Mouse (Mus musculus) midbrain, embryonic 14.5 days (tissue): ENCODE measurements around the gene Asb17. TPM values are rescaled to one million over a fixed set of nuclear protein-coding genes. Genes with fewer than 3 reads are reported as not detected.
"Not testable (repeated sequence)": the region's sequence is repeated elsewhere in the genome, so short reads cannot be mapped to it uniquely, and the experiment has no call there.

Source experiments
- ATAC-seq: fragments of 200-750 bp; cut with Nextera tagmentation; 2 replicates; pipeline ENCODE4 v1.8.0; 2017; ENCODE audit warnings: moderate number of reproducible peaks, moderate library complexity; ENCODE audit not compliant: low FRiP score, low TSS enrichment
- DNase-seq: peaks from one replicate; pipeline ENCODE4 v3.0.0-alpha.2; 2015
- H3K27ac ChIP-seq: fragments of 300-500 bp; sonication (generic); replicated peaks from 2 replicates; pipeline ENCODE4 v1.5.1; 2014; ENCODE audit warnings: mild to moderate bottlenecking, low read depth, low read length, moderate library complexity
- H3K27me3 ChIP-seq: fragments of 300-500 bp; sonication (generic); 2 replicates; pipeline ENCODE4 v1.6.1; 2014; ENCODE audit warnings: low read length, control low read depth, mixed read lengths; ENCODE audit not compliant: control insufficient read depth, insufficient read depth
- H3K36me3 ChIP-seq: fragments of 300-500 bp; sonication (generic); 2 replicates; pipeline ENCODE4 v1.6.1; 2014; ENCODE audit warnings: low read length, control low read depth; ENCODE audit not compliant: control insufficient read depth, insufficient read depth
- H3K4me1 ChIP-seq: fragments of 300-500 bp; sonication (generic); 2 replicates; pipeline ENCODE4 v1.6.1; 2014; ENCODE audit warnings: mild to moderate bottlenecking, antibody characterized with exemption, low read length, control low read depth; ENCODE audit not compliant: control insufficient read depth, insufficient read depth
- H3K4me2 ChIP-seq: fragments of 300-500 bp; sonication (generic); 2 replicates; pipeline ENCODE4 v1.6.1; 2014; ENCODE audit warnings: mild to moderate bottlenecking, low read length, moderate library complexity
- H3K4me3 ChIP-seq: fragments of 300-500 bp; sonication (generic); replicated peaks from 2 replicates; pipeline ENCODE4 v1.5.1; 2014; ENCODE audit warnings: low read depth, low read length
- H3K9ac ChIP-seq: fragments of 300-500 bp; sonication (generic); replicated peaks from 2 replicates; pipeline ENCODE4 v1.6.1; 2014; ENCODE audit warnings: mild to moderate bottlenecking, low read length, moderate library complexity
- H3K9me3 ChIP-seq: fragments of 300-500 bp; sonication (generic); 2 replicates; pipeline ENCODE4 v1.6.1; 2016; ENCODE audit warnings: low read length, control low read depth, mixed read lengths; ENCODE audit not compliant: control insufficient read depth
- WGBS: fragments of 180-500 bp; shearing (Covaris S2); extraction: QIAGEN DNeasy Blood & Tissue Kit; methylation state at CpG from one replicate; pipeline ENCODE4 v1.1.7; 2014; 5-methylcytosine and 5-hydroxymethylcytosine counted together
- polyA plus RNA-seq: library from polyadenylated mRNA; unstranded; fragments of >200 nt; fragmentation: Nextera tagmentation; extraction: Ambion mirVana; gene quantifications from 2 replicates; pipeline ENCODE4 v1.2.1, GENCODE M21; 2014

The Asb17 gene
- polyA plus RNA-seq, 1 experiment from 2014 or later: not detected

DNA sequence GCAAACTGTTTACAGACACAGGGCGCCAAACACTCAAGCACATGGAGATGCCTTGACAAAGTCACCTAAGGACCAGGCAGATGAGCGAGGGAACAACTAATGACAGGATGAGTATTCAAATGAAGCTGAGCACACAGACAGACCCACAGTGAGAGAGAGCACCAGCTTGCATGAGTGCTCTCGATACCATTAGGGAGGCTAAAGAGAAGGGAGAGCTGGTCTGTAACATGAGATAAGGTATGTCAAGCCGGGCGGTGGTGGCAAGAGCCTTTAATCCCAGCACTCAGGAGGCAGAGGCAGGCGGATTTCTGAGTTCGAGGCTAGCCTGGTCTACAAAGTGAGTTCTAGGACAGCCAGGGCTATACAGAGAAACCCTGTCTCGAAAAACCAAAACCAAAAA is 16.4 kb downstream of the Asb17 start:
- not testable (repeated sequence) for H3K27ac ChIP-seq, H3K36me3 ChIP-seq, H3K27me3 ChIP-seq, H3K4me2 ChIP-seq, H3K9ac ChIP-seq, H3K4me3 ChIP-seq, H3K4me1 ChIP-seq, DNase-seq, ATAC-seq, H3K9me3 ChIP-seq
- WGBS: 95% methylated on average over 8 of the region's 8 CpGs

DNA sequence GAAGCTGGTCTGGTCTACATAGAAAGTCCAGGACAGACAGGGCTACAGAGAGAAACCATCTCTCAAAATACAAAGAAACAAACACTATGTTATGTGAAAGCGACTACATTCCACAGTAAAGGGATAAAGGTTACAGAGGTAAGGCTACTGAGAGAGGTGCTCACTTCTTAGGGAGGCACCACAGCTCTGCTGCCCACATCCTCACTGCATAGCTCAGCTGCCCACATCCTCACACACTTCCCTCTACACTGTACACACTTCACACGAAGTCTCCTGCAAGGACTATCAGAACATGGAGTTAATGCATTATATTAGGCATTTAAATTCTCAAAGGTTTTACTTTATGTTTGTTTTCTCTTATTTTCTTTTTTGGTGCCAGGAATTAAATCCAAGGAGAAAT is 19.8 kb downstream of the Asb17 start:
- H3K27ac ChIP-seq: no peak overlapping the region
- no peak overlapping the region for H3K9ac ChIP-seq
- no peaks in the 10 kb centered on the region for H3K27me3 ChIP-seq
- no peaks in the 10 kb centered on the region for H3K36me3 ChIP-seq
- DNase-seq (no peak), ATAC-seq (no peak)
- no peaks in the 10 kb centered on the region for H3K9me3 ChIP-seq
- H3K4me3 ChIP-seq: no peak overlapping the region
- no peaks in the 10 kb centered on the region for H3K4me1 ChIP-seq
- 83% methylated on average over 2 of the region's 2 CpGs for WGBS
- H3K4me2 ChIP-seq: no peak overlapping the region

DNA sequence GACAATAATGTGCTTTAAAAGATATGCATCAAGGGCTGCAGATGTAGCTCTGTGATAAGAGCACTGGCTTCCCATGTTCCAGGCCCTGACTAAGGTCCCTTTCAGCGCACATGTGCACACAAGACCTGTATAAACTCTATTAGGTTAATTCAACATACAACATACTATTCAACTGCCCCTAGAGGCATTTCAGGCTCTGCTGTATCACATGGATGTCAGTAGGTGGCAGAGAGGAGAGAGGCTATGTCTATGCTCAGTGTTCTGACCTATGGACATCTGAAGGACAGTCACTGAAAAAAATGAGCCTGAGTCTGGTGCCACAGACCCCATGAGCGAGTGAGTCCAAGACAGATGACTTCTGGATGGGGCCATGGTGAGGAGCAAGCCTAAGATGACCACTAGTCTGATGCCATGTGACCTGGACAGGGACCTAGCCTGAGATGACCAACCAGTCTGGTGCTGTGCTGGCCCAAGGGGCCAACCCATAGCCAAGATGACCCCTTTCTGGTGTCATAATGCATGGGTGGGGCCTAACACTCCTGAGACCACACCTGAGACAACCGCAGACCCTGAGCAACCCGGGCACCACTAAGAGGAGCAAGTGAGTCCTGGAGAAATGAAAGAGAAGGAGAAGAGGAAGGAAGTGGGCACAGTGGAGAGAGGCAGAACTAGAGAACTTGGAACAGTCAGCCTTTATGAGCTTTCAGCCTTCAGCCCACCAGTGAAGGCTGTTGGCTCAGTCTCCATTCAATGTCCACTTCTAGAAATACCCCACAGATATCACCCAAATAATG is 20.8 kb downstream of the Asb17 start:
- Histone ChIP-seq H3K27ac (no peak overlapping the region), H3K4me2 (no peak overlapping the region), H3K4me3 (no peak overlapping the region), H3K9me3 (no peaks in the 10 kb centered on the region), H3K36me3 (no peaks in the 10 kb centered on the region), H3K27me3 (no peaks in the 10 kb centered on the region), H3K9ac (no peak overlapping the region), H3K4me1 (no peaks in the 10 kb centered on the region)
- DNase-seq (no peak), ATAC-seq (no peak)
- WGBS: 90% methylated on average over 4 of the region's 4 CpGs

DNA sequence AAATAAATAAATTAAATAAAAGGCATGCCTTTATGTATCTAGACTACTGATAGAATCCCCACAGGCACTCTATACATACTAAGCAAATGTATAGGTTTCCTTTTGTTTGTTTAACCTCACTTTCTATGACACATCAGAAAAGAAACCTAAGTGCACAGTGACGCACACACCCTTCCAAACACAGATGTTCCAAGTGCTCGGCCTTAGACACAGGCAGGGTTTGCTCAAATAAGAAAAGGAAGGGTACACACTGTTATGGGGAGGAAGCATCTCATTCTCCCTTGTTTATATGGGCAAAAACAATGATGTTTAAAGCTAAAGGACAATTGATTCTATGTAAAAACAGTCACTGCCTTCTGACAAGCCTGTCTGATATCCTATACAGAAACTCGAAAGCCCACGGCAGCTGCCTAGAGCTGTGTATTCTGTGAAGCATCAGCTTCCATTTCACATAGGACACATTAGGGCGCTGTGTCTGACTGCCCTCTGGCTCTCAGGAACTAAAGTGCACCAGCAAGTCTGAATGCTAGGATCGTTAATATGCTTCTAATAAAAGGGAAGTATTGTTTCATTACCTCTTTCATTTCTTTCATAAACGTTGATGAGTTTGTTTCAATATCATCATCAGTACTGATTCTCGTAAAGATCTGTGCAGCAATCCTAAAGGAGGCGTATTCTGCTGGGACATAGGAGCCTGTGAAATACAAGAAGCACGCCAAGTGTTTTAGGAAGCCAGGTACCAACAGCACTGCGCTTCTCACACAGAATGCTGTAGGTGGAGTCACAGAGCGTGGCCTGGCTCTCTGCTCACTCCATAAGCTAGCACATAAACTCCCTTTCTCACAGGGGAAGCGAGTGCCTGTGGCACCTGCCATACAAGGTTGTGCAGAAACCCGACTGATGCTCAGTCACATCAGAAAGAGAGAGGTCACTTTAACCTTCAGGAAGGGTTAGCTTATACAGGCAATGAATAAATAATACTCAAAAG is 23.4 kb downstream of the Asb17 start:
- no peaks in the 10 kb centered on the region for H3K9me3 ChIP-seq
- H3K27me3 ChIP-seq: no peaks in the 10 kb centered on the region
- no peak overlapping the region for H3K27ac ChIP-seq
- peak; percentile 69 for DNase-seq
- 73% methylated on average over 14 of the region's 14 CpGs for WGBS
- H3K4me1 ChIP-seq: no peaks in the 10 kb centered on the region
- H3K36me3 ChIP-seq: no peaks in the 10 kb centered on the region
- no peak overlapping the region for H3K9ac ChIP-seq
- H3K4me2 ChIP-seq: no peak overlapping the region
- ATAC-seq: no peak
- no peak overlapping the region for H3K4me3 ChIP-seq

DNA sequence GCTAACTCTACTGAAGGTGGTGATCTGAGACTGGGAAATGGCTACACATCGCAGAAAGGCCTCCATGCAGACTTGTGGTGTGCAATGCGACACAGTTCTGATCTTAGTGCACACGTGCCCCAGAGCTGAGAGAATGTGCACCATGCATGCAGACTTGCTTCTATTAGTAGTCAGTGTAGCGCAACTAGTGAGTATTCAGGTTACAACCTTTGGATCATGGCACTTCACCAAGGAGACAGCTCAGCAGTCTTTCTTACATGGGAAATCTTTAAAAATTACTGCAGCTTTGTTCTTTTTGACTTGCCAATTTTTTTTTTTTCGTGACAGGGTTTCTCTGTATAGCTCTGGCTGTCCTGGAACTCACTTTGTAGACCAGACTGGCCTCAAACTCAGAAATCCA is 27.4 kb downstream of the Asb17 start:
- Histone ChIP-seq H3K4me2 (no peak overlapping the region), H3K4me3 (no peak overlapping the region), H3K9me3 (no peaks in the 10 kb centered on the region), H3K27ac (no peak overlapping the region), H3K4me1 (no peaks in the 10 kb centered on the region), H3K36me3 (no peaks in the 10 kb centered on the region), H3K27me3 (no peaks in the 10 kb centered on the region), H3K9ac (no peak overlapping the region)
- DNase-seq: no peak
- no peak for ATAC-seq
- 83% methylated on average over 5 of the region's 5 CpGs for WGBS

DNA sequence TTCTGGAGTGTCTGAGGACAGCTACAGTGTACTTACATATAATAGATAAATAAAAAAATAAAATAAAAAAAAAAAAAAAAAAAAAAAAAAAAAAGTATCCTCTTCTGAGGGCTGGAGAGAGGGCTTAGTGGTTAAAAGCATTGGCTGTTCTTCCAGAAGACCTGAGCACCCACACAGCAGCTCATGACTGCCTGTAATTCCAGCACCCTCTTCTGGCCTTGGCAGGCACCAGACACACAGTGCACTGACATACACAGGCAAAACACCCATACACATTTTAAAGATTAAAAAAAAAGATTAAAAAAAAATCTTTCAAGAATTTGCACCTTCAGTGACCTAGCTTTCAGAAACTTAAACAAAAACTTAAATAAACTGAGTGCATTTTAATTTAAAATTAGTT is 42.3 kb downstream of the Asb17 start:
- H3K4me1 ChIP-seq: no peaks in the 10 kb centered on the region
- no peak for DNase-seq

DNA sequence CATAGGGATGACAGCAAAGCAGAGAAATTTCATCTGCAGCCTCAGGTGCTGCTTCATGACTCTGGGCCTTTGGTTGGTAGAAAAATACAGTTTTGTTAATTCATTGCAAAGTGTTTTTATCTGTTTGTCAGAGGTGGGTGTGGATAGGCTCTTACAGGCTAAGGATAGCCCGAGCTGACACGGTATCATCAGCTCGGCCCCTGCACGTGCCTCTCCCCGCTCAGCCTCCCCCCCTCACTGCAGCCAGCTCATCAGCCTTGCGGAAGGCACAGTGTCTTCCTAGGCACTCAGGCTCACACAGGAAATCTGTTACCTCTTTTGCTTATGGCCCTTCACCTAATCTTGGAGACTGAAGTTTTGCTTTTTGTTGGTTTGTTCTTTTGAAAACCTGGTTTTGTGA is 44.1 kb downstream of the Asb17 start:
- Histone ChIP-seq H3K9ac (no peak overlapping the region), H3K4me1 (no peaks in the 10 kb centered on the region), H3K27me3 (no peaks in the 10 kb centered on the region), H3K4me3 (no peak overlapping the region), H3K27ac (no peak overlapping the region), H3K4me2 (no peak overlapping the region), H3K9me3 (no peaks in the 10 kb centered on the region), H3K36me3 (no peaks in the 10 kb centered on the region)
- DNase-seq (no peak), ATAC-seq (no peak)
- 83% methylated on average over 6 of the region's 6 CpGs for WGBS

More for the DNA sequence above, 42.3 kb downstream of the Asb17 start:
- Histone ChIP-seq H3K4me2 (no peak overlapping the region), H3K27ac (no peak overlapping the region), H3K9me3 (no peaks in the 10 kb centered on the region), H3K27me3 (no peaks in the 10 kb centered on the region), H3K9ac (no peak overlapping the region), H3K36me3 (no peaks in the 10 kb centered on the region), H3K4me3 (no peak overlapping the region)
- ATAC-seq: no peak

DNA sequence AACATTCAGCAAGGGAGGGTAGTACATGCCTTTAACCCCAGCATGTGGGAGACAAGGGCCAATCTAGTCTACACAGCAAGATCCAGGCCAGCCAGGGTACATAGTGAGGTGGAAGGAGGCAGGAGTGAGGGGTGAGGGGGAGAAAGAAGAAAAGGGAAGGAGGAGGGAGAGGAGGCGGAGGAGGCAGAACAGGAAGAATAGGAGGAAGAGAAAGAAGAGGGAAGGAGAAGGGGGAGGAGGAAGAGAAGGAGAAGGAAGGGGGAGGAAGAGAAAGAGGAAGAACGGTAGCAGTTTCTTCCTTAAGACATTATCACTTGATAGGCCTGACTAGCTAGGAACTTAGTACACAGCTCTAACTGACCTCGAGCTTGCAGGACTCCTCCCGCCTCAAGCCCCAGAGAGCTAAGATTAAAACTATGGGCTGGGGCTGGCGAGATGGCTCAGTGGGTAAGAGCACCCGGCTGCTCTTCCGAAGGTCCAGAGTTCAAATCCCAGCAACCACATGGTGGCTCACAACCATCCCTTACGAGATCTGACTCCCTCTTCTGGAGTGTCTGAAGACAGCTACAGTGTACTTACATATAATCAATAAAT is 45.3 kb downstream of the Asb17 start:
- Histone ChIP-seq H3K4me2 (no peak overlapping the region), H3K4me3 (no peak overlapping the region), H3K4me1 (no peaks in the 10 kb centered on the region), H3K36me3 (no peaks in the 10 kb centered on the region), H3K27ac (no peak overlapping the region), H3K9me3 (no peaks in the 10 kb centered on the region), H3K27me3 (no peaks in the 10 kb centered on the region), H3K9ac (no peak overlapping the region)
- 80% methylated on average over 7 of the region's 8 CpGs for WGBS
- DNase-seq (no peak), ATAC-seq (no peak)
